Mouse (Mus musculus) megakaryocyte, embryonic 14.5 days (primary cell): ENCODE measurements at regions not wholly inside any gene's neighbourhood (a gene's known extent, or its start where the extent isn't known, plus 50 kb on each side); places are given as distances from the start of the nearest gene placed in this dataset.

Source experiments
- FLI1 ChIP-seq: IDR thresholded peaks from 2 replicates; pipeline ENCODE4 v1.6.1; 2012; ENCODE audit warnings: low read length, inconsistent platforms, mixed read lengths
- GATA1 ChIP-seq: IDR thresholded peaks from 3 replicates; pipeline ENCODE4 v1.6.1; 2012; ENCODE audit warnings: mixed read lengths, low read length, inconsistent platforms, borderline replicate concordance

DNA sequence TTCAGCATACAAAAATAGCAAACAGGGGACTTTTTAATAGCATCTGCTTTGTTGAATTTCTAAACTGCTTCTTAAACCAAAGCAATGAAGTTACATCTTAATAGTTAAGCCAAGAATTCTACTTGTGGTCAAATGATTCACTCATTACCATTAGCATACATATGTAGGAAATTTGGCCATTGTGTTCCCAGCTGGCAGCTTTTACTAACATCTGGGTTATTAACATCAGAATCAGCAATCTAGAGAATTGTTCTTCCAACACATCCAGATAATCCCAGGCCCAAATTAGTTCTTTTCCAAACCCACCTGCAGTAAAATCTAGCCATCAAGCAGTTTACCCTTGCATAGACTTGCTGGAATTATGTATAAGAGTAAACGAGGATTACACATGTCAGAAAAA is 1184.7 kb downstream of the Ndufa4 start:
- TF ChIP-seq GATA1 (no peak), FLI1 (no peak)
